Mouse (Mus musculus) limb, embryonic 14.5 days (tissue): ENCODE results near the gene Prep. TPM values are rescaled to one million over a fixed set of nuclear protein-coding genes. Genes with fewer than 3 reads are reported as not detected.

Experiments
- ATAC-seq: fragments of 200-750 bp; cut with Nextera tagmentation; 2 replicates; pipeline ENCODE4 v1.8.0; 2017; ENCODE audit warnings: low read depth, moderate number of reproducible peaks, moderate TSS enrichment; ENCODE audit not compliant: low FRiP score
- DNase-seq: peaks from one replicate; pipeline ENCODE4 v3.0.0-alpha.2; 2015; ENCODE audit warnings: low spot score
- H3K27ac ChIP-seq: fragments of 300-500 bp; sonication (generic); replicated peaks from 2 replicates; pipeline ENCODE4 v1.5.1; 2014; ENCODE audit warnings: low read depth, mild to moderate bottlenecking, low read length, moderate library complexity, mixed read lengths
- H3K27me3 ChIP-seq: fragments of 300-500 bp; sonication (generic); 2 replicates; pipeline ENCODE4 v1.6.1; 2014; ENCODE audit warnings: low read length, mixed read lengths; ENCODE audit not compliant: control insufficient read depth, insufficient read depth
- H3K36me3 ChIP-seq: fragments of 300-500 bp; sonication (generic); 2 replicates; pipeline ENCODE4 v1.6.1; 2014; ENCODE audit warnings: mild to moderate bottlenecking, low read length, moderate library complexity, mixed read lengths; ENCODE audit not compliant: control insufficient read depth, insufficient read depth
- H3K4me1 ChIP-seq: fragments of 300-500 bp; sonication (generic); 2 replicates; pipeline ENCODE4 v1.6.1; 2014; ENCODE audit warnings: antibody characterized with exemption, low read length, mixed read lengths; ENCODE audit not compliant: control insufficient read depth, insufficient read depth
- H3K4me2 ChIP-seq: fragments of 300-500 bp; sonication (generic); replicated peaks from 2 replicates; pipeline ENCODE4 v1.6.1; 2014; ENCODE audit warnings: low read depth, mild to moderate bottlenecking, low read length, moderate library complexity; ENCODE audit not compliant: severe bottlenecking
- H3K4me3 ChIP-seq: fragments of 300-500 bp; sonication (generic); replicated peaks from 2 replicates; pipeline ENCODE4 v1.5.1; 2014; ENCODE audit warnings: low read length
- H3K9ac ChIP-seq: fragments of 300-500 bp; sonication (generic); 2 replicates; pipeline ENCODE4 v1.6.1; 2014; ENCODE audit warnings: mild to moderate bottlenecking, low read depth, low read length, moderate library complexity; ENCODE audit not compliant: severe bottlenecking
- H3K9me3 ChIP-seq: fragments of 300-500 bp; sonication (generic); 2 replicates; pipeline ENCODE4 v1.6.1; 2016; ENCODE audit warnings: low read length; ENCODE audit not compliant: control insufficient read depth
- POLR2A ChIP-seq: fragments of 200-500 bp; IDR thresholded peaks from 2 replicates; pipeline ENCODE4 v1.8.0; 2012; ENCODE audit warnings: inconsistent platforms, mild to moderate bottlenecking, moderate library complexity, borderline replicate concordance; ENCODE audit not compliant: insufficient read depth, insufficient read length; ENCODE audit errors: extremely low read depth
- WGBS: fragments of 180-500 bp; shearing (Covaris S2); extraction: QIAGEN DNeasy Blood & Tissue Kit; methylation state at CpG from one replicate; pipeline ENCODE4 v1.1.7; 2014; 5-methylcytosine and 5-hydroxymethylcytosine counted together
- polyA plus RNA-seq, 2 experiments: library from polyadenylated mRNA; depleted of rRNA in 1 of 2; stranded (reverse) in 1 of 2; unstranded in 1 of 2; fragments of >200 nt; fragmentation: Nextera tagmentation in 1 of 2; extraction: Ambion mirVana in 1 of 2; gene quantifications; 2 replicates each; pipeline versions ENCODE4 v1.2.1 to v1.2.3; 2012 to 2014

Gene Prep
- polyA plus RNA-seq, 2 experiments: 15.1 to 18.8 TPM

DNA sequence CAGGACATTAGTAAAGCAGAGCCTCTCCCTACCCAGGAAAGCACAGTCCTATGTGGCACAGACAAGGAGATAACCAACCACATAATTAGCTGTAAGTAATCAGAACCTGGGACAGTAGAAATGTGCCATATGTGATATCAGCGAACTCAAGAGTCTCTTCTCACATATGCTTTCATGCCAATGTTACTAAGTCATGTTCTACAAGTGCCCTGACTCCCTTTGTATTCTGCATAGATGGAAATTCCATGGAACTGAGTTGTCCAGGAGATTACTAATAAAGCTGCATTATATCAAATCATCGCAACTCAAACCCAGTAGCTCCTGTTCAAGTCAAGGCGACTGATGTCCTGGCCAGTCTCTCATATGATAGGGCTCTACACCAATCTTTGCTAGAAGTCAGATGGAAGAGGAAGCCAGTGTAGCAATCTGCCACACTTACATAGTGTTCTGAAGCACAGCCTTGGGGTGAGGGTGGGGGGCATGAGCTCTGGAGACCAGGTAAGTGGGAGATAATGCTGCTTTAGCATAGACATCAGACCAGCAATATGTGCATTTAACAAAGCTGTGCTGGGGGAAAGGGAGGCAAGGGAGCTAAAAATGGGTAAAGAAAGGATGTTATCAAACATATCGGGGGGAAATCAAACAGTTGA is 113.8 kb downstream of the Prep start:
- H3K4me3 ChIP-seq: no peak overlapping the region
- TF ChIP-seq POLR2A: no peak
- no peak overlapping the region for H3K27ac ChIP-seq
- H3K27me3 ChIP-seq: no peaks in the 10 kb centered on the region
- H3K9ac ChIP-seq: no peak overlapping the region
- DNase-seq (no peak), ATAC-seq (no peak)
- H3K4me2 ChIP-seq: no peak overlapping the region
- no peaks in the 10 kb centered on the region for H3K4me1 ChIP-seq
- WGBS: 94% methylated on average over 4 of the region's 4 CpGs
- H3K9me3 ChIP-seq: no peaks in the 10 kb centered on the region
- no peaks in the 10 kb centered on the region for H3K36me3 ChIP-seq

DNA sequence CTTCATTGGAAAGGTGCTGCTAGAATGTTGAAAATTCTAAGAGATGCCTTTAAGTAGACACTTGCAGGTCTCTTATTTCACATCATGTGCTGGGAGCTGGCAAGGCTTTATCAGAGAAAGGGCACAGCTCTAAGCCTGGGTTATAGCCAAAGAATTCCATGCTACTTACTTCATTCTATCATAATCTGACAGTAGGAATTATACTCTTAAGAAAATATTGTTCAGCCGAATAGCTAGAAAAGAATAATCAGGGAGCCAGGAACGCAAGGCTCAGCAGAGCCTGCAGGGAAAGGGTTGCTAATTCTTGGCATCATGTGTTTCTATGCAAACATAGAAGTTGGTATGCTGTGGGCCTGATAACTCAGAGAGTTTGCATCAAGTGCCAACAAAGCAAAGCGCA is 114.3 kb downstream of the Prep start:
- WGBS: 87% methylated on average over 3 of the region's 3 CpGs
- TF ChIP-seq POLR2A: no peak
- H3K9me3 ChIP-seq: no peaks in the 10 kb centered on the region
- no peak overlapping the region for H3K4me3 ChIP-seq
- no peak overlapping the region for H3K27ac ChIP-seq
- no peak overlapping the region for H3K9ac ChIP-seq
- no peaks in the 10 kb centered on the region for H3K4me1 ChIP-seq
- ATAC-seq (no peak), DNase-seq (no peak)
- no peak overlapping the region for H3K4me2 ChIP-seq
- H3K36me3 ChIP-seq: no peaks in the 10 kb centered on the region
- no peaks in the 10 kb centered on the region for H3K27me3 ChIP-seq

DNA sequence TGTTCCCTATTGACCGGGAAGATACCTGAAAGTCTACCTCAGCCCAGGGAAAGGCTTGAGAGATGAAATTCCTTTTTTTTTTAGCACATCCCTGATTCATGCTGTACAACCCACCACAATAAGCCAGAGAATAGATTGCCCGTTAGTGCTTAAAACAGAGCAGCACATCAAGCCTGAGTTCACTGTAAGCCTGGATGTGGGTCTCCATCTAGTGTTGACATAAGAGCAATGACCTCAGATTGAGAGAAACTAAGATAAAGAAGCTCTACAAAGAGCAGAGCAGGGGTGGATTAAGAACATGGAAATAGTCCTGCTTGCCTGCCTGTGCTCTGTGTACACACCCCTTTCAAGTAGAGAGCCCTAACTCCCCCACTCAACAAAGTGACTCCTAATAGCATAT is 118.5 kb downstream of the Prep start:
- H3K4me1 ChIP-seq: no peaks in the 10 kb centered on the region
- 84% methylated on average over 2 of the region's 2 CpGs for WGBS
- no peaks in the 10 kb centered on the region for H3K27me3 ChIP-seq
- no peaks in the 10 kb centered on the region for H3K9me3 ChIP-seq
- no peaks in the 10 kb centered on the region for H3K36me3 ChIP-seq
- H3K4me3 ChIP-seq: no peak overlapping the region
- H3K27ac ChIP-seq: no peak overlapping the region
- no peak for DNase-seq
- no peak overlapping the region for H3K4me2 ChIP-seq
- no peak overlapping the region for H3K9ac ChIP-seq
- TF ChIP-seq POLR2A: no peak
- no peak for ATAC-seq

DNA sequence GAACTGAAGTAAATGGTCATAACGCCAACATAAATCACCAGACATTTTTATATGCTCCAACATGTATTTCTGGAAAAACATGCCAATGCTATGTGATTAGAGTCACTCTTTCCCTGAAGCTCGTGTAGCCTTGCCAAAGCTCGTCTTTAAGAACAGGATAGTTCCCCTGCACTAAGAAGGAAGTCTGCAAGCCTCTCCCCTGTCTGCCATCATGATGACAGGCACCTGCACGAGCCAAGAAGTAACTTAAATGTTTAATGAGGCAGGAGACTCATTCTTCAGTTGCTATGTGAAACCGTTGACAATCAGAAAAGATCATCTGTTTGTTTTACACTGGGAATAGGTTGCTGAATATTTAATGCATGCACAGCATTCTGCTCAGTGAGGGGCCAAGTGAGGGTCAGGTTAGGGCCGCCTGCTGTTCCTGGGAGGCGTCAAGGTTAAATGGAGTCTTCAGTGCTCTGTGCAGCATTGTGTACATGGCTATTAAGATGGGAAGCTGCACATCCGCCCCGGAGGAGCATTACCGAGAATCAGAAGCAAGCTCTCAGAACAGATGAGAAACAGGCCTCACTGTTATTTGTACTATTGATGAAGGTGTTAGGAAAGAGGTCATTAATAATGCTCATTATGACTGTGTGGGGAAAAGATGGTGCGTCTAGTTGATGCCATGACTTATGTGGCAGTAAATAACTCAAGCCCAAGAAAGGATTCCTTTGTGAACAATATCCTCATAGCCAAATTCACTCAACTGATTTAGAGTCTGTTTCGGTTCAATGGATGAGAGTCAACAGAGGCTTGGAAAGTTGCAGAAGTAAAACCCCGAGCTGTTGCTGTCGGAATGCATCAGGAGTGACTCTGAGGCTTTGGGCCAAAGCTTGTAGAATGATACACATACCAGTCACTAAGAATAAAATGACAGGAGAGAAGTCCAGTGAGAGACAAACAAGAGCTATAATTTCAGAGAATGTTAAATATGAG is 126.6 kb downstream of the Prep start:
- WGBS: 38% methylated on average over 14 of the region's 14 CpGs
- TF ChIP-seq POLR2A: no peak
- Histone ChIP-seq H3K9ac (no peak overlapping the region), H3K27me3 (no peaks in the 10 kb centered on the region), H3K9me3 (no peaks in the 10 kb centered on the region), H3K27ac (no peak overlapping the region), H3K4me1 (no peaks in the 10 kb centered on the region), H3K4me3 (no peak overlapping the region), H3K4me2 (no peak overlapping the region), H3K36me3 (no peaks in the 10 kb centered on the region)
- no peak for DNase-seq
- ATAC-seq: peak; percentile 44

DNA sequence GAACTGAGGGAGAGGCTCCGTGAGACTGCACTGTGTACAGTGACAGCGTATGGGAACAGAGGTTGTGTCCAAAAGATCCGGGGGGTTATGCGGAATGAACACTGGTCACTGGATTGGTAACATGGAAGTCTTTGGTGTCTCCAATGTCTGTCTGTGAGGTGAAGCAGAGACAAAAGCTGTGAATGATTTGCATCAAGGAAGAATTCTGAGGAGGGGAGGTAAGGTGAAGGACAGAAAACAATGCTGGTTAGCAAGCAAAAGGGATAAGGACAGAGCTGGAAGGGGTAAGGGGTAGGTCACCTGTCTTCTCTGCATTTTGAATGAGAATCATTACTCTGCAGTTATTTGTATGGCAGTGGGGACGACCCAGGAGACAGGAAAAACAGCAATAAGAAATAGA is 127.5 kb downstream of the Prep start:
- WGBS: 87% methylated on average over 5 of the region's 5 CpGs

More for the DNA sequence above, 127.5 kb downstream of the Prep start:
- DNase-seq (no peak), ATAC-seq (no peak)
- Histone ChIP-seq H3K9ac (no peak overlapping the region), H3K27me3 (no peaks in the 10 kb centered on the region), H3K27ac (no peak overlapping the region), H3K4me1 (no peaks in the 10 kb centered on the region), H3K9me3 (no peaks in the 10 kb centered on the region), H3K36me3 (no peaks in the 10 kb centered on the region), H3K4me3 (no peak overlapping the region), H3K4me2 (no peak overlapping the region)
- no peak for TF ChIP-seq POLR2A
